Mouse (Mus musculus): ENCODE measurements around the gene Abca14.

GRCm38 (mm10) chr7:120272110-120272509 is 68.3 kb downstream of the Abca14 start:
- TF ChIP-seq ZKSCAN1 (IDR thresholded peaks at IDR 0.05; ENCODE audit: borderline replicate concordance, low read depth, low read length) (no peak), EP300 (IDR thresholded peaks at IDR 0.05; ENCODE audit: low read length) (no peak), MAX (IDR thresholded peaks at IDR 0.05; ENCODE audit: low read length) (no peak), RCOR1 (conservative IDR thresholded peaks at IDR 0.05; ENCODE audit: low read depth, low read length) (no peak), ZNF384 (IDR thresholded peaks at IDR 0.05; ENCODE audit: low read depth, low read length) (no peak), ZC3H11A (IDR thresholded peaks at IDR 0.05; ENCODE audit: low read depth, low read length) (no peak), NELFE (IDR thresholded peaks at IDR 0.05; ENCODE audit: low read depth, low read length) (no peak)

Measured in CH12.LX (cell line).